Mouse (Mus musculus) MEL (cell line): Measurements from ENCODE around the gene Gtsf2. TPM values are rescaled to one million over a fixed set of nuclear protein-coding genes. Genes with fewer than 3 reads are reported as not detected.

Experiments used
- DNase-seq: peaks from one replicate; pipeline ENCODE4 v3.0.0; 2011; ENCODE audit warnings: low read depth, low spot score
- H3K27ac ChIP-seq: 2 replicates; pipeline ENCODE4 v1.5.1; 2012; ENCODE audit warnings: low read depth, mild to moderate bottlenecking, control low read depth, low read length, moderate library complexity; ENCODE audit not compliant: control insufficient read depth
- H3K27me3 ChIP-seq, 2 experiments: fragments of 150-350 bp in 1 of 2; sonication (generic) in 1 of 2; 2 replicates each; pipeline ENCODE4 v1.6.1; 2012; ENCODE audit warnings: low read length in 2 of 2, mild to moderate bottlenecking in 2 of 2, improper control_type of control experiment in 1 of 2, moderate library complexity in 1 of 2; ENCODE audit not compliant: insufficient read depth in 2 of 2, control insufficient read depth in 1 of 2
- H3K36me3 ChIP-seq, 2 experiments: 2 replicates each; pipeline ENCODE4 v1.6.1; 2012 to 2014; ENCODE audit warnings: low read length in 2 of 2, improper control_type of control experiment in 1 of 2, inconsistent platforms in 1 of 2, mild to moderate bottlenecking in 1 of 2; ENCODE audit not compliant: insufficient read depth in 2 of 2, control insufficient read depth in 1 of 2
- H3K4me1 ChIP-seq, 2 experiments: fragments of 150-350 bp in 1 of 2; sonication (generic) in 1 of 2; 2 replicates each; pipeline ENCODE4 v1.6.1; 2012; ENCODE audit warnings: low read length in 2 of 2, improper control_type of control experiment in 1 of 2, mild to moderate bottlenecking in 1 of 2; ENCODE audit not compliant: insufficient read depth in 2 of 2, control insufficient read depth in 1 of 2
- H3K4me3 ChIP-seq, 2 experiments: fragments of 150-350 bp in 1 of 2; sonication (generic) in 1 of 2; 2 replicates each; pipeline ENCODE4 v1.5.1; 2012; ENCODE audit warnings: low read depth in 2 of 2, low read length in 2 of 2, mild to moderate bottlenecking in 2 of 2, moderate library complexity in 2 of 2, control low read depth in 1 of 2, improper control_type of control experiment in 1 of 2; ENCODE audit not compliant: control insufficient read depth in 1 of 2, insufficient read depth in 1 of 2
- H3K79me2 ChIP-seq: 2 replicates; pipeline ENCODE4 v1.6.1; 2012; ENCODE audit warnings: mild to moderate bottlenecking, low read length, moderate library complexity; ENCODE audit not compliant: control insufficient read depth, poor library complexity, insufficient read depth
- H3K9ac ChIP-seq: 2 replicates; pipeline ENCODE4 v1.6.1; 2012; ENCODE audit warnings: low read depth, mild to moderate bottlenecking, control low read depth, low read length, moderate library complexity; ENCODE audit not compliant: control insufficient read depth, poor library complexity, severe bottlenecking
- H3K9me3 ChIP-seq: fragments of 150-350 bp; sonication (generic); replicated peaks from 2 replicates; pipeline ENCODE4 v1.6.1; 2012; ENCODE audit warnings: mild to moderate bottlenecking, low read length, improper control_type of control experiment, moderate library complexity; ENCODE audit not compliant: insufficient read depth
- BHLHE40 ChIP-seq: IDR thresholded peaks from 2 replicates; pipeline ENCODE4 v1.6.1; 2012; ENCODE audit warnings: low read depth, mild to moderate bottlenecking, inconsistent platforms, low read length, improper control_type of control experiment, borderline replicate concordance
- CHD1 ChIP-seq: IDR thresholded peaks from 2 replicates; pipeline ENCODE4 v1.6.1; 2012; ENCODE audit warnings: low read depth, mild to moderate bottlenecking, inconsistent platforms, low read length, improper control_type of control experiment
- CHD2 ChIP-seq: IDR thresholded peaks from 2 replicates; pipeline ENCODE4 v1.6.1; 2011; ENCODE audit warnings: low read length, improper control_type of control experiment
- CTCF ChIP-seq, 3 experiments: IDR thresholded peaks in 2 of 3; conservative IDR thresholded peaks in 1 of 3; 2 replicates each; pipeline ENCODE4 v1.5.1; 2011 to 2012; ENCODE audit warnings: low read length in 3 of 3, low read depth in 2 of 3, mild to moderate bottlenecking in 2 of 3, improper control_type of control experiment in 1 of 3, inconsistent platforms in 1 of 3, mixed read lengths in 1 of 3, moderate library complexity in 1 of 3; ENCODE audit not compliant: control insufficient read depth in 1 of 3, insufficient read depth in 1 of 3, poor library complexity in 1 of 3, severe bottlenecking in 1 of 3
- ELF1 ChIP-seq: IDR thresholded peaks from 2 replicates; pipeline ENCODE4 v1.6.1; 2014; ENCODE audit warnings: low read depth, mild to moderate bottlenecking, inconsistent platforms, low read length, improper control_type of control experiment, moderate library complexity
- EP300 ChIP-seq, 2 experiments: IDR thresholded peaks; 2 replicates each; pipeline ENCODE4 v1.6.1; 2011; ENCODE audit warnings: improper control_type of control experiment in 2 of 2, low read length in 2 of 2, low read depth in 1 of 2, mild to moderate bottlenecking in 1 of 2
- HCFC1 ChIP-seq: IDR thresholded peaks from 2 replicates; pipeline ENCODE4 v1.6.1; 2012; ENCODE audit warnings: low read depth, mild to moderate bottlenecking, inconsistent platforms, low read length, improper control_type of control experiment, moderate library complexity
- JUND ChIP-seq: IDR thresholded peaks from 2 replicates; pipeline ENCODE4 v1.6.1; 2011; ENCODE audit warnings: low read depth, mild to moderate bottlenecking, improper control_type of control experiment, low read length
- MAFK ChIP-seq: IDR thresholded peaks from 2 replicates; pipeline ENCODE4 v1.6.1; 2011; ENCODE audit warnings: low read depth, mild to moderate bottlenecking, low read length, improper control_type of control experiment, borderline replicate concordance
- MAX ChIP-seq: IDR thresholded peaks from 2 replicates; pipeline ENCODE4 v1.6.1; 2011; ENCODE audit warnings: low read length, improper control_type of control experiment
- MAZ ChIP-seq: IDR thresholded peaks from 2 replicates; pipeline ENCODE4 v1.6.1; 2012; ENCODE audit warnings: low read depth, mild to moderate bottlenecking, inconsistent platforms, low read length, improper control_type of control experiment
- MEF2A ChIP-seq: IDR thresholded peaks from 2 replicates; pipeline ENCODE4 v1.6.1; 2014; ENCODE audit warnings: low read depth, mild to moderate bottlenecking, inconsistent platforms, low read length, improper control_type of control experiment; ENCODE audit not compliant: poor library complexity, insufficient replicate concordance, severe bottlenecking; ENCODE audit errors: extremely low read depth
- MXI1 ChIP-seq: IDR thresholded peaks from 2 replicates; pipeline ENCODE4 v1.6.1; 2011; ENCODE audit warnings: mild to moderate bottlenecking, low read depth, low read length, improper control_type of control experiment
- MYB ChIP-seq: IDR thresholded peaks from 2 replicates; pipeline ENCODE4 v1.6.1; 2011; ENCODE audit warnings: mild to moderate bottlenecking, low read depth, low read length, improper control_type of control experiment
- MYC ChIP-seq: IDR thresholded peaks from 2 replicates; pipeline ENCODE4 v1.6.1; 2011; ENCODE audit warnings: low read depth, mild to moderate bottlenecking, low read length, improper control_type of control experiment, moderate library complexity
- NELFE ChIP-seq: IDR thresholded peaks from 2 replicates; pipeline ENCODE4 v1.6.1; 2011; ENCODE audit warnings: low read depth, low read length, improper control_type of control experiment
- NRF1 ChIP-seq: IDR thresholded peaks from 2 replicates; pipeline ENCODE4 v1.6.1; 2014; ENCODE audit warnings: low read depth, mild to moderate bottlenecking, inconsistent platforms, low read length, improper control_type of control experiment, moderate library complexity; ENCODE audit not compliant: poor library complexity, insufficient read depth, severe bottlenecking
- POLR2A ChIP-seq, 2 experiments: IDR thresholded peaks; 2 replicates each; pipeline ENCODE4 v1.6.1; 2011 to 2012; ENCODE audit warnings: low read length in 2 of 2, mild to moderate bottlenecking in 2 of 2, control low read depth in 1 of 2, improper control_type of control experiment in 1 of 2, low read depth in 1 of 2, moderate library complexity in 1 of 2; ENCODE audit not compliant: control insufficient read depth in 1 of 2, insufficient read depth in 1 of 2, poor library complexity in 1 of 2
- RAD21 ChIP-seq: IDR thresholded peaks from 2 replicates; pipeline ENCODE4 v1.6.1; 2011; ENCODE audit warnings: mild to moderate bottlenecking, low read depth, low read length, improper control_type of control experiment
- SIN3A ChIP-seq: IDR thresholded peaks from 2 replicates; pipeline ENCODE4 v1.6.1; 2012; ENCODE audit warnings: low read length, improper control_type of control experiment, inconsistent platforms
- SMC3 ChIP-seq: IDR thresholded peaks from 2 replicates; pipeline ENCODE4 v1.6.1; 2011; ENCODE audit warnings: low read depth, low read length, improper control_type of control experiment
- TAL1 ChIP-seq: IDR thresholded peaks from 2 replicates; pipeline ENCODE4 v1.6.1; 2012; ENCODE audit warnings: mild to moderate bottlenecking, inconsistent platforms, low read length, moderate library complexity, mixed read lengths
- TBP ChIP-seq: IDR thresholded peaks from 2 replicates; pipeline ENCODE4 v1.8.0; 2011; ENCODE audit warnings: low read depth, low read length, improper control_type of control experiment
- TCF12 ChIP-seq: IDR thresholded peaks from 2 replicates; pipeline ENCODE4 v1.6.1; 2014; ENCODE audit warnings: low read depth, mild to moderate bottlenecking, inconsistent platforms, low read length, improper control_type of control experiment, moderate library complexity
- UBTF ChIP-seq: IDR thresholded peaks from 2 replicates; pipeline ENCODE4 v1.6.1; 2012; ENCODE audit warnings: low read depth, mild to moderate bottlenecking, inconsistent platforms, low read length, improper control_type of control experiment, moderate library complexity, borderline replicate concordance; ENCODE audit not compliant: insufficient read depth
- USF2 ChIP-seq, 2 experiments: IDR thresholded peaks; 2 replicates each; pipeline ENCODE4 v1.6.1; 2011 to 2012; ENCODE audit warnings: improper control_type of control experiment in 2 of 2, low read length in 2 of 2, borderline replicate concordance in 1 of 2, inconsistent platforms in 1 of 2, low read depth in 1 of 2, mild to moderate bottlenecking in 1 of 2; ENCODE audit not compliant: insufficient read depth in 1 of 2
- ZC3H11A ChIP-seq: IDR thresholded peaks from 2 replicates; pipeline ENCODE4 v1.6.1; 2012; ENCODE audit warnings: low read depth, mild to moderate bottlenecking, inconsistent platforms, low read length, improper control_type of control experiment
- polyA plus RNA-seq, 2 experiments: library from polyadenylated mRNA; stranded (reverse) in 1 of 2; unstranded in 1 of 2; fragments of >175 nt in 1 of 2; fragments of >200 nt in 1 of 2; gene quantifications; 2 replicates each; pipeline versions ENCODE4 v1.2.1 to v1.2.4; 2012; ENCODE audit warnings: low replicate concordance in 2 of 2, low read depth in 1 of 2; ENCODE audit not compliant: insufficient read length in 2 of 2, insufficient read depth in 1 of 2, missing spikeins in 1 of 2
- total RNA-seq: library from RNA; depleted of rRNA; stranded (reverse); fragments of 300-350 nt; gene quantifications from 2 replicates; pipeline ENCODE4 v1.2.3, GENCODE M21; 2012

The Gtsf2 gene
- total and polyA plus RNA-seq, 3 experiments, result not detected

DNA sequence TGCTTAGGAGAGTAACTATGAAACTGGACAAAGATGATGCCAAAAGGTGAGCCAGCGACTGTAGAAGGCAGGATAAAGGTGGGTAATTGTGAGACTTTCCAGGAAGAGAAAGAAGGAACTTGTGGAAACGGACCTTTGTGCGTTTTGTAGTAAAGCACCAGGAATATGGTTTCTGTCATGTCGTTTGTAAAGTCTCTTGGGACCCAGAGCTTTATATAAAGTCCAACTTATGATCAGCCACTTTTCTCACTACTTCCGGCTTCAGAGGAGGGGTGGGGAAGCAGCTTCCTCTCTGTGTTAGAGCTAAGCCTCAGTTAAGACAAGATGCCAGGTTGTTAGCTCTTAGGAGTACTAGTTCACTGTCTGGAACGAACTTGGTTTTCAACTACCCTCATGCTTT, 6.2 kb upstream of the Gtsf2 start:
- Histone ChIP-seq H3K4me1 (0 out of 4 replicates have a peak, but pooled peaks cover 0 to 3% of the 10 kb centered on the region in 2 experiments), H3K9me3 (no peaks in the 10 kb centered on the region), H3K27me3 (no peaks in the 10 kb centered on the region), H3K9ac (peak overlapping the region; percentile 85), H3K4me3 (peak overlapping the region; percentile 62 to 96), H3K27ac (peak overlapping the region; percentile 86), H3K79me2 (peaks cover 10% of the 10 kb centered on the region), H3K36me3 (peaks cover 0 to 10% of the 10 kb centered on the region in 2 experiments; a peak in 2 of 4 replicates)
- TF ChIP-seq RAD21, result no peak
- TF ChIP-seq NELFE, result no peak
- TF ChIP-seq ZC3H11A, result no peak
- TF ChIP-seq MAFK, result no peak
- no peak for TF ChIP-seq JUND
- TF ChIP-seq UBTF, result no peak
- TF ChIP-seq NRF1, result no peak
- no peak for TF ChIP-seq POLR2A (IDR thresholded peaks at IDR 0.05; ENCODE audit: control insufficient read depth in 1 of 2, insufficient read depth in 1 of 2, low read depth in 1 of 2, low read length in 2 of 2, poor library complexity in 1 of 2)
- no peak for TF ChIP-seq MYC
- no peak for TF ChIP-seq BHLHE40
- TF ChIP-seq MAZ, result no peak
- no peak for TF ChIP-seq USF2 (IDR thresholded peaks at IDR 0.05; ENCODE audit: borderline replicate concordance in 1 of 2, insufficient read depth in 1 of 2, low read depth in 1 of 2, low read length in 2 of 2)
- no peak for TF ChIP-seq HCFC1
- TF ChIP-seq MAX, result no peak
- TF ChIP-seq TBP, result no peak
- peak; percentile 38 for DNase-seq

GRCm38 (mm10) chr15:103453551-103454218, 5.4 kb upstream of the Gtsf2 start, which contains the start of gene Nckap1l:
Gene Nckap1l, plus strand, starts transcription at chr15:103453794.
- TF ChIP-seq EP300 (IDR thresholded peaks at IDR 0.05; ENCODE audit: low read depth in 1 of 2, low read length in 2 of 2) (no peak), CHD2 (no peak), MAX (no peak), TCF12 (0 out of 2 replicates have a peak, but pooled peaks have one; percentile 22), MYB (no peak), SIN3A (peak; percentile 61; the same call in 1 of the 2 replicates), MEF2A (no peak), MYC (no peak), HCFC1 (peak; percentile 40; the same call in 1 of the 2 replicates), ELF1 (peak; percentile 65; the same call in 1 of the 2 replicates), TBP (peak; percentile 69), ZC3H11A (no peak), POLR2A (IDR thresholded peaks at IDR 0.05; ENCODE audit: control insufficient read depth in 1 of 2, insufficient read depth in 1 of 2, low read depth in 1 of 2, low read length in 2 of 2, poor library complexity in 1 of 2) (peak; percentile 30 to 73; a peak in 2 of 4 replicates), SMC3 (no peak), CHD1 (no peak), UBTF (no peak), TAL1 (no peak), CTCF (IDR thresholded peaks at IDR 0.05 in 2 of 3, conservative IDR thresholded peaks at IDR 0.05 in 1 of 3; ENCODE audit: control insufficient read depth in 1 of 3, insufficient read depth in 1 of 3, low read depth in 2 of 3, low read length in 3 of 3, poor library complexity in 1 of 3, severe bottlenecking in 1 of 3) (no peak), MXI1 (no peak), NELFE (peak; percentile 59)
- Histone ChIP-seq H3K9ac (peak within 1 kb of the TSS; percentile 85), H3K27me3 (no peaks in the 10 kb centered on the region), H3K36me3 (peaks cover 0 to 10% of the 10 kb centered on the region in 2 experiments; a peak in 2 of 4 replicates), H3K27ac (peak within 1 kb of the TSS; percentile 86), H3K4me1 (0 out of 4 replicates have a peak, but pooled peaks cover 0 to 3% of the 10 kb centered on the region in 2 experiments), H3K9me3 (no peaks in the 10 kb centered on the region), H3K79me2 (peaks cover 10% of the 10 kb centered on the region), H3K4me3 (peak within 1 kb of the TSS; percentile 62 to 96)
- DNase-seq, result peak; percentile 93
